Mouse (Mus musculus): ENCODE measurements around the gene Lbhd1.
"Not testable (repeated sequence)": the region's sequence is repeated elsewhere in the genome, so short reads cannot be mapped to it uniquely, and the experiment has no call there.

Gene Lbhd1

GRCm38 (mm10) chr19:8883616-8884015 lies at the start of gene Lbhd1, which contains the start of gene Gm49403:
Lbhd1 (plus strand) TSS chr19:8883732.
Gm49403 (plus strand) TSS chr19:8883930.
- DNase-seq, result no peak

- not testable (repeated sequence) for DNase-seq
These were observed 47.2 kb upstream of the Lbhd1 start for GRCm38 (mm10) chr19:8836327-8836726.

- DNase-seq, result peak; percentile 81 to 85
These were observed 46.2 kb upstream of the Lbhd1 start, which contains the start of gene Bscl2 for GRCm38 (mm10) chr19:8837251-8837791. Bscl2 (plus strand) TSS chr19:8837467.

- no peak for DNase-seq
These were observed 45.3 kb upstream of the Lbhd1 start for GRCm38 (mm10) chr19:8838041-8838730.

- no peak for DNase-seq
These were observed 44.2 kb upstream of the Lbhd1 start, which contains the start of gene Gng3 for GRCm38 (mm10) chr19:8839103-8839907. Gng3 (minus strand) TSS chr19:8839194.

- DNase-seq, result peak; percentile 63 to 68
These were observed 43.4 kb upstream of the Lbhd1 start for GRCm38 (mm10) chr19:8839908-8840791.

GRCm38 (mm10) chr19:8841012-8841411 lies 42.5 kb upstream of the Lbhd1 start:
- no peak for DNase-seq

- no peak for DNase-seq
These were observed 40.6 kb upstream of the Lbhd1 start for GRCm38 (mm10) chr19:8842961-8843360.

GRCm38 (mm10) chr19:8844371-8845129 lies 39.0 kb upstream of the Lbhd1 start:
- DNase-seq, result peak; percentile 61 to 72

GRCm38 (mm10) chr19:8848356-8848755 lies 35.2 kb upstream of the Lbhd1 start:
- no peak for DNase-seq

GRCm38 (mm10) chr19:8850402-8850901 lies 33.1 kb upstream of the Lbhd1 start, which contains the start of gene Lrrn4cl:
Lrrn4cl (plus strand) TSS chr19:8850768.
- DNase-seq, result no peak

- no peak for DNase-seq
These were observed 31.9 kb upstream of the Lbhd1 start for GRCm38 (mm10) chr19:8851639-8852038.

- no peak for DNase-seq
These were observed 31.1 kb upstream of the Lbhd1 start for GRCm38 (mm10) chr19:8852236-8852928.

- no peak for DNase-seq
These were observed 30.4 kb upstream of the Lbhd1 start for GRCm38 (mm10) chr19:8853117-8853516.

GRCm38 (mm10) chr19:8857689-8858088 lies 25.8 kb upstream of the Lbhd1 start:
- DNase-seq, result peak; percentile 41 to 46

GRCm38 (mm10) chr19:8859018-8859417 lies 24.5 kb upstream of the Lbhd1 start:
- peak; percentile 52 to 54 for DNase-seq

GRCm38 (mm10) chr19:8864265-8864664 lies 19.3 kb upstream of the Lbhd1 start:
- DNase-seq, result no peak

GRCm38 (mm10) chr19:8870381-8870780 lies 13.2 kb upstream of the Lbhd1 start:
- DNase-seq, result not testable (repeated sequence)

GRCm38 (mm10) chr19:8870838-8871237 lies 12.7 kb upstream of the Lbhd1 start:
- DNase-seq, result no peak

Measured in thymus, postnatal 36 days (tissue).